Mouse (Mus musculus): ENCODE measurements at regions not wholly inside any gene's neighbourhood (a gene's known extent, or its start where the extent isn't known, plus 50 kb on each side); places are given as distances from the start of the nearest gene placed in this dataset.
"Not testable (repeated sequence)": the region's sequence is repeated elsewhere in the genome, so short reads cannot be mapped to it uniquely, and the experiment has no call there.

GRCm38 (mm10) chr8:60728339-60728738, 95.7 kb downstream of the Mfap3l start:
- DNase-seq (ENCODE audit: low read depth) = no peak

GRCm38 (mm10) chr8:60732545-60732944, 99.9 kb downstream of the Mfap3l start:
- DNase-seq (ENCODE audit: low read depth) = no peak

GRCm38 (mm10) chr8:60735961-60736360, 103.3 kb downstream of the Mfap3l start:
- DNase-seq (ENCODE audit: low read depth) = no peak

- no peak for DNase-seq (ENCODE audit: low read depth)
These were observed 103.8 kb downstream of the Mfap3l start for GRCm38 (mm10) chr8:60736401-60736800.

- no peak for DNase-seq (ENCODE audit: low read depth)
These were observed 104.3 kb downstream of the Mfap3l start for GRCm38 (mm10) chr8:60736913-60737312.

GRCm38 (mm10) chr8:60737616-60738015, 105.0 kb downstream of the Mfap3l start:
- no peak for DNase-seq (ENCODE audit: low read depth)

GRCm38 (mm10) chr8:60745877-60746276, 113.2 kb downstream of the Mfap3l start:
- DNase-seq (ENCODE audit: low read depth) = peak; percentile 24

- no peak for DNase-seq (ENCODE audit: low read depth)
These were observed 113.9 kb downstream of the Mfap3l start for GRCm38 (mm10) chr8:60746486-60746885.

- DNase-seq (ENCODE audit: low read depth) = no peak
These were observed 123.2 kb downstream of the Mfap3l start for GRCm38 (mm10) chr8:60755704-60756415.

GRCm38 (mm10) chr8:60763959-60764358, 126.3 kb upstream of the Hpf1 start:
- peak; percentile 21 for DNase-seq (ENCODE audit: low read depth)

- peak; percentile 44 for DNase-seq (ENCODE audit: low read depth)
These were observed 116.9 kb upstream of the Hpf1 start for GRCm38 (mm10) chr8:60773350-60773749.

GRCm38 (mm10) chr8:60776251-60776650, 114.0 kb upstream of the Hpf1 start:
- not testable (repeated sequence) for DNase-seq (ENCODE audit: low read depth)

GRCm38 (mm10) chr8:60785049-60785448, 105.2 kb upstream of the Hpf1 start:
- DNase-seq (ENCODE audit: low read depth) = no peak

GRCm38 (mm10) chr8:60790453-60790852, 99.8 kb upstream of the Hpf1 start:
- DNase-seq (ENCODE audit: low read depth) = no peak

GRCm38 (mm10) chr8:60792518-60792917, 97.7 kb upstream of the Hpf1 start:
- DNase-seq (ENCODE audit: low read depth) = no peak

- DNase-seq (ENCODE audit: low read depth) = no peak
These were observed 85.4 kb upstream of the Hpf1 start for GRCm38 (mm10) chr8:60804787-60805186.

- DNase-seq (ENCODE audit: low read depth) = no peak
These were observed 83.4 kb upstream of the Hpf1 start for GRCm38 (mm10) chr8:60806772-60807171.

- no peak for DNase-seq (ENCODE audit: low read depth)
These were observed 80.4 kb upstream of the Hpf1 start for GRCm38 (mm10) chr8:60809806-60810205.

GRCm38 (mm10) chr8:60810955-60811354, 79.3 kb upstream of the Hpf1 start:
- no peak for DNase-seq (ENCODE audit: low read depth)

GRCm38 (mm10) chr8:60825676-60826442, 64.4 kb upstream of the Hpf1 start:
- no peak for DNase-seq (ENCODE audit: low read depth)

- no peak for DNase-seq (ENCODE audit: low read depth)
These were observed 63.0 kb upstream of the Hpf1 start for GRCm38 (mm10) chr8:60827241-60827640.

- no peak for DNase-seq (ENCODE audit: low read depth)
These were observed 61.1 kb upstream of the Hpf1 start for GRCm38 (mm10) chr8:60829093-60829492.

- no peak for DNase-seq (ENCODE audit: low read depth)
These were observed 59.7 kb upstream of the Hpf1 start for GRCm38 (mm10) chr8:60830556-60830955.

Data from NIH3T3 (cell line).